Mouse (Mus musculus) ES-Bruce4 (cell line): Measurements from ENCODE around the gene Cradd. TPM values are rescaled to one million over a fixed set of nuclear protein-coding genes. Genes with fewer than 3 reads are reported as not detected.

ENCODE experiments used
- H3K27ac ChIP-seq: 2 replicates; pipeline ENCODE4 v1.5.1; 2012; ENCODE audit warnings: low read length, inconsistent platforms; ENCODE audit not compliant: insufficient read depth
- H3K27me3 ChIP-seq: 2 replicates; pipeline ENCODE4 v1.6.1; 2012; ENCODE audit warnings: mild to moderate bottlenecking, low read length, inconsistent platforms; ENCODE audit not compliant: control insufficient read depth, poor library complexity, insufficient read depth, severe bottlenecking
- H3K36me3 ChIP-seq: 2 replicates; pipeline ENCODE4 v1.6.1; 2012; ENCODE audit warnings: inconsistent platforms, mild to moderate bottlenecking, low read length, moderate library complexity; ENCODE audit not compliant: control insufficient read depth, poor library complexity, insufficient read depth, severe bottlenecking
- H3K4me1 ChIP-seq: one replicate; pipeline ENCODE4 v1.8.1; 2011; ENCODE audit warnings: low read length; ENCODE audit not compliant: control insufficient read depth, insufficient read depth
- H3K4me3 ChIP-seq: 2 replicates; pipeline ENCODE4 v1.5.1; 2011; ENCODE audit warnings: low read depth, mild to moderate bottlenecking, low read length
- H3K9ac ChIP-seq: 2 replicates; pipeline ENCODE4 v1.6.1; 2012; ENCODE audit warnings: low read depth, mild to moderate bottlenecking, inconsistent platforms; ENCODE audit not compliant: poor library complexity, severe bottlenecking
- H3K9me3 ChIP-seq: replicated peaks from 2 replicates; pipeline ENCODE4 v1.6.1; 2012; ENCODE audit warnings: mild to moderate bottlenecking, low read length, inconsistent platforms; ENCODE audit not compliant: control insufficient read depth, poor library complexity, insufficient read depth, severe bottlenecking
- CTCF ChIP-seq: IDR thresholded peaks from one replicate; pipeline ENCODE4 v1.8.1; 2011; ENCODE audit warnings: low read depth, low read length
- EP300 ChIP-seq: IDR thresholded peaks from 2 replicates; pipeline ENCODE4 v1.6.1; 2011; ENCODE audit warnings: low read depth, low read length; ENCODE audit not compliant: insufficient read depth
- POLR2A ChIP-seq: IDR thresholded peaks from one replicate; pipeline ENCODE4 v1.8.1; 2011; ENCODE audit warnings: low read length; ENCODE audit not compliant: insufficient read depth
- polyA plus RNA-seq: library from polyadenylated mRNA; stranded (reverse); fragments of >200 nt; gene quantifications from 2 replicates; pipeline ENCODE4 v1.2.4, GENCODE M21; 2011; ENCODE audit warnings: low read depth; ENCODE audit not compliant: missing spikeins, insufficient read depth, insufficient read length

The Cradd gene
- polyA plus RNA-seq, 1 experiment, result 18.4 TPM

DNA sequence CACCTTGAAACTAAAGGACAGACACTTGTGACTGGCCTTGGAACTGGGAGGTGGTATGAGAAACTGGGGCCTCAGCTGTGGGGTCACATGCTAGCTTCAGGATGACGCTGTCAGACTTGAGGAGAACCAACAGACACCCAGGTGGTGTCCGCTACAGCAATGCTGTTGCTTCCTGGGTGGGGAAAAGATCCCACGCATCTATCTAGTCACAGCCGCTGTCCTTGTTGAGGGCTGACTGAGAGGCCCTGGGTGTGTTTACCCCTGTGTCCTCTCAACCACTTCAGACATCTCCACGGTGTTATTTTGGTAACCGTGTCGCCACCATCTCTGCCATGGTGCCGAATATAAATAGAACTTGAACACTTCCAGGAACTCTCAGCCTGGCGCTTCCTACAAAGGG is 10.4 kb downstream of the Cradd start:
- Histone ChIP-seq H3K4me3 (no peak overlapping the region), H3K27me3 (no peaks in the 10 kb centered on the region), H3K9me3 (no peaks in the 10 kb centered on the region), H3K27ac (peak overlapping the region; percentile 95), H3K4me1 (peaks cover 15% of the 10 kb centered on the region), H3K9ac (0 out of 2 replicates have a peak overlapping the region, but pooled peaks have one; percentile 10), H3K36me3 (no peaks in the 10 kb centered on the region)
- TF ChIP-seq CTCF (no peak), POLR2A (no peak), EP300 (peak; percentile 62; the same call in 1 of the 2 replicates)

GRCm38 (mm10) chr10:95310688-95311441 is 13.1 kb downstream of the Cradd start:
- peak overlapping the region; percentile 65 for H3K27ac ChIP-seq
- H3K9ac ChIP-seq, result peak overlapping the region; percentile 52
- H3K36me3 ChIP-seq, result no peaks in the 10 kb centered on the region
- H3K4me3 ChIP-seq, result peak overlapping the region; percentile 49
- H3K9me3 ChIP-seq, result no peaks in the 10 kb centered on the region
- peaks cover 10% of the 10 kb centered on the region for H3K4me1 ChIP-seq
- 0 out of 2 replicates have a peak, but pooled peaks have one; percentile 19 for TF ChIP-seq EP300
- no peak for TF ChIP-seq CTCF
- no peak for TF ChIP-seq POLR2A
- H3K27me3 ChIP-seq, result no peaks in the 10 kb centered on the region

DNA sequence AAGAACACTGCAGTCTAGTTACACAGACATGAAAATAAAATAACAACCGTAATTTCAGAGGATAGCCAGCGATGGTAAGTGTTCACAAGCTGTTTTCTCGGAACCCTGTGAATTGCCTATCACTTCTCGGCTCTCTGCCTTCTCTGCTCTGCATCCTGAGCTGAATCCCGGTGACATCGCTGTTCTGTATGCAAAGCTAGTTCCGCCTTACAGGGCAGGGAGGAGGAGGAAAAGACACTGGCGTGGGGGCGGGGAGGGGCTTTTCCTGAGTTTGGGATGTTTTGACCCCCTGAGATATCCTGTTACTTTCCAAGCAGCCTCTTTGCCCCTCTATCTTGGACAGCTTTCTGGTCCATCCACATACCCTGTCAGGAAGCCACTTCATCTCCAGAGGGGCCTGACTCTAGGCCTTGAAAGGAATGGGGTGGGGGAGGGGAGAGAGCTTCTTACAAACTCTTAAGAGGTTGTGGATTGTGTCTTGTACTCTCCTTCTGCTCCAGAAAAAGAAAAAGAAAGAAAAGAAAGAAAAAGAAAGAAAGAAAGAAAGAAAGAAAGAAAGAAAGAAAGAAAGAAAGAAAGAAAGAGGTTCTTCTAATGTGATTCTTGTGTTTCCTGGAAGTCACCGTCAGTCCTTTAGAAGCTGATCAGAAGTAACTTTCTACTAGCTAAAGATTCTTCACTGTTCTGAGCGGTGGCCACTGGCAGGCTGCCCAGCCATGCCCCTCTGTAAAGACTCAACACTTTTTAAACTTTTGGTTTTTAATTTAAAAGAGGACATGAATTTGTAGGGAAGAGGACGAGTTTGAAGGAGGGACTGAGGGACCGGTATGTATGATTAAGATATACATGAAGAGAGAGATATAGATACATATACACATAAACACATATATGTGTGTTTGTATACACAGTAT is 14.3 kb downstream of the Cradd start:
- Histone ChIP-seq H3K4me3 (no peak overlapping the region), H3K27me3 (no peaks in the 10 kb centered on the region), H3K36me3 (no peaks in the 10 kb centered on the region), H3K9ac (no peak overlapping the region), H3K9me3 (no peaks in the 10 kb centered on the region), H3K27ac (peak overlapping the region; percentile 65), H3K4me1 (peaks cover 10% of the 10 kb centered on the region)
- TF ChIP-seq EP300, result peak; percentile 57; the same call in 1 of the 2 replicates
- no peak for TF ChIP-seq CTCF

DNA sequence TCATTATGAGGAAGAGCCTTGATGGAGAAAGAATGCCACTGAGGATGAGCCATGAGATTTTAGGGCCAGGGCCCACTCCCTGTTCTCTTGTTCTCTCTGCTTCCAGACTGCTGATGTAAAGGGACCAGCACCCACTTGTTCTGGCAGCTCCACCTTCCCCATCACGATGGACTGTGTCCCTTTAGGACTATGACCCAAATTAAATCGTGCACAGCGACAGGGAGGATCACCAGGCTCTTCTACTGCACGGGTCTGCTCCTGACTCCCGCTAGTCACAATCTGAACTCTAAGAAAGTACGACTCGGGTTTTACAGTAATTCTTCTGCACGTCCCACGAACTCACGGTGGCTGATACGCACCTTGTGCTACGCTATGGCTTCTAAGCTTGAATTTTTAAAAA is 14.9 kb downstream of the Cradd start:
- peak overlapping the region; percentile 58 for H3K27ac ChIP-seq
- no peak overlapping the region for H3K9ac ChIP-seq

GRCm38 (mm10) chr10:95307916-95308315 is 16.0 kb downstream of the Cradd start:
- Histone ChIP-seq H3K4me1 (peaks cover 10% of the 10 kb centered on the region), H3K4me3 (no peak overlapping the region), H3K36me3 (no peaks in the 10 kb centered on the region), H3K9ac (no peak overlapping the region), H3K9me3 (no peaks in the 10 kb centered on the region), H3K27me3 (no peaks in the 10 kb centered on the region), H3K27ac (no peak overlapping the region)
- TF ChIP-seq POLR2A (no peak), CTCF (peak; percentile 5), EP300 (no peak)

More for the DNA sequence above, 14.9 kb downstream of the Cradd start:
- H3K27me3 ChIP-seq, result no peaks in the 10 kb centered on the region
- H3K9me3 ChIP-seq, result no peaks in the 10 kb centered on the region
- H3K4me1 ChIP-seq, result peaks cover 10% of the 10 kb centered on the region
- H3K36me3 ChIP-seq, result no peaks in the 10 kb centered on the region
- no peak overlapping the region for H3K4me3 ChIP-seq
- TF ChIP-seq EP300 (no peak), POLR2A (no peak), CTCF (no peak)
